Mouse (Mus musculus) small intestine, adult 2 months (tissue): ENCODE measurements around the gene Dclre1c. TPM values are rescaled to one million over a fixed set of nuclear protein-coding genes. Genes with fewer than 3 reads are reported as not detected.
A peak's percentile ranks its signal among the peaks of the same experiment; 100 is the strongest.

Experiments used
- H3K27ac ChIP-seq: fragments of 200-500 bp; 2 replicates; pipeline ENCODE4 v1.5.1; 2012; ENCODE audit warnings: low read depth, low read length, control low read depth, inconsistent platforms; ENCODE audit not compliant: insufficient read depth
- H3K27me3 ChIP-seq: fragments of 200-500 bp; 2 replicates; pipeline ENCODE4 v1.6.1; 2012; ENCODE audit warnings: mild to moderate bottlenecking, moderate library complexity, low read length, inconsistent platforms; ENCODE audit not compliant: control insufficient read depth, insufficient read depth
- H3K36me3 ChIP-seq: fragments of 200-500 bp; 2 replicates; pipeline ENCODE4 v1.6.1; 2012; ENCODE audit warnings: mild to moderate bottlenecking, low read length, control low read depth, inconsistent platforms; ENCODE audit not compliant: control insufficient read depth, insufficient read depth
- H3K4me1 ChIP-seq: fragments of 200-500 bp; 2 replicates; pipeline ENCODE4 v1.6.1; 2012; ENCODE audit warnings: low read length, inconsistent platforms, mixed read lengths; ENCODE audit not compliant: control insufficient read depth, insufficient read depth, insufficient read length
- H3K4me3 ChIP-seq: fragments of 200-500 bp; 2 replicates; pipeline ENCODE4 v1.5.1; 2012; ENCODE audit warnings: low read depth, mild to moderate bottlenecking, control low read depth, inconsistent platforms, low read length, moderate library complexity
- CTCF ChIP-seq: fragments of 200-500 bp; IDR thresholded peaks from 2 replicates; pipeline ENCODE4 v1.5.1; 2012; ENCODE audit warnings: low read depth, mild to moderate bottlenecking, control low read depth, inconsistent platforms, low read length, moderate library complexity, mixed read lengths; ENCODE audit not compliant: insufficient replicate concordance, insufficient read length; ENCODE audit errors: extremely low read depth
- POLR2A ChIP-seq: fragments of 200-500 bp; IDR thresholded peaks from 2 replicates; pipeline ENCODE4 v1.6.1; 2012; ENCODE audit warnings: low read depth, mild to moderate bottlenecking, control low read depth, inconsistent platforms, low read length, moderate library complexity
- WGBS: fragments of 180-500 bp; shearing (Covaris S2); methylation state at CpG from one replicate; pipeline ENCODE4 v1.1.7; 2018; 5-methylcytosine and 5-hydroxymethylcytosine counted together
- polyA plus RNA-seq: library from polyadenylated mRNA; depleted of rRNA; stranded (reverse); fragments of >200 nt; gene quantifications from 2 replicates; pipeline ENCODE4 v1.2.3, GENCODE M21; 2012

Gene Dclre1c
- polyA plus RNA-seq, 1 experiment, result 1.5 TPM

DNA sequence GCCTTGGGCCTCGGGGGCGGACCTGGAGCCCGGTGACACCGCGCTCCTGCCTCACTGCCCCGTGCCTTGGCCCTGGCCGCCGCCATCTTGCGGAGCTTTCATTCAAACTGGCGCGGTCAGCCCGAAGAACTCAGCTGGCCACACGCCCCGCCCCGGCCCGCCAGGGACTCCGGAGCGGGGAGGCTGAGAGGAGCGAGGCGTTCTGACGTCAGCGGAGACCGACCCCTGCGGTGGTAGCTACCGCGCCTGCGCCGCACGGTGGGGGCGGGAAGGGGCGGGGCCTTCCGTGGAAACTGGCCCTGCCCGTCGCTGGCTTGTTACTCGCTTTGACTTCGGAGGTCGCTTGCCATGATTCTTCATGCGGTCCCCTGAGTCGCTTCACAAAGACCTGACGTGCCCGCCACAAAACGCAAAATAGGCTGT, 50.9 kb downstream of the Dclre1c start, which contains the start of gene Suv39h2:
Gene Suv39h2, minus strand, starts transcription at position 171 of the 423 bp plus-strand sequence.
- Histone ChIP-seq H3K4me1 (no peaks in the 10 kb centered on the region; the same call in 1 of the 2 replicates), H3K36me3 (no peaks in the 10 kb centered on the region), H3K27me3 (no peaks in the 10 kb centered on the region), H3K4me3 (peak within 1 kb of the TSS; percentile 86), H3K27ac (peak within 1 kb of the TSS; percentile 28)
- under 1% methylated on average over 42 of the region's 42 CpGs for WGBS
- TF ChIP-seq CTCF (no peak), POLR2A (peak; percentile 50; the same call in 1 of the 2 replicates)

DNA sequence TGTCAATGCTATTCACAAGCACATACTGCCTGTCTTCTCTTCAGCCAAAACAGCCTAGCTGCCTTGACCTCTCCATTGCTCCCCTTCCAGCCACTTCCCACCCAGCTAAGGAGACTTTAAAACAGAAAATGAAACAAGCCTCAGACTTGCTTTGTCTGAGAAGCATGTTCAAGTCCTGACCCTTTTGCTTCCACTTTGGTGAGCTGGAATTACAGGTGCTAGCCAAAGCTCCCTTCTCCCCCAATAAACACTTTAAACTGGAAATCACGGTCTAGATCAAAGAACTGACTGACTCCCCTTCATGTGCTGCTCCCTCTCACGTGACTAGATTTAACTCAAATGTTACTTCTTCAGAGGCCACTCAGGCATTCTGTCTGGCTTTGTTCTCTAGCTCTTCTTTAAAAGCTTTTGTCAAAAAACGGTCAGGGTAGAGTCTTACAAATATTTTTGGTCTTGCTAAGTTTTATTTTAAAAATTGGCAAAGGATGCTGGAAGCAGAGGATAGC, 51.9 kb downstream of the Dclre1c start:
- Histone ChIP-seq H3K27me3 (no peaks in the 10 kb centered on the region), H3K4me3 (no peak overlapping the region), H3K27ac (no peak overlapping the region), H3K36me3 (no peaks in the 10 kb centered on the region), H3K4me1 (no peaks in the 10 kb centered on the region; the same call in 1 of the 2 replicates)
- TF ChIP-seq CTCF, result no peak
- no peak for TF ChIP-seq POLR2A
- 52% methylated on average over 3 of the region's 3 CpGs for WGBS

DNA sequence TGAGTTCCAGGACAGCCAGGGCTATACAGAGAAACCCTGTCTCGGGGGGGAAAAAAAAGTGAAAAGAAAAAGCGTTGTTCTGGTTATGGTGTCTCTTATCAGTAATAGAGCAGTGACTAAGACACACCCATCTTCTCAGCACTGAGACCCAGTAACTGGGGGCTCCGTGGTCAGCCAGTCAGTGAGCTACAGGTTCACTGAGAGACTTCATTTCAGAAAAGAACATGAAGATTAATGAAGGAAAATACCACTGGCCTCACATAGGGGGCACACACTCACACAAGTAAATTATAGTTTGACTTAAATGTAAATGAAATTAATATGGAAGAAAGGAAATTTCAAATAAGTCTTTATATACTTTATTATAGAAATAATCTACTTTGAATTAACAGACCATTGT, 56.3 kb downstream of the Dclre1c start:
- Histone ChIP-seq H3K4me3 (no peak overlapping the region), H3K4me1 (no peaks in the 10 kb centered on the region; the same call in 1 of the 2 replicates), H3K27ac (no peak overlapping the region), H3K36me3 (no peaks in the 10 kb centered on the region), H3K27me3 (no peaks in the 10 kb centered on the region)
- TF ChIP-seq POLR2A, result no peak
- TF ChIP-seq CTCF, result no peak
- WGBS, result 59% methylated on average over 3 of the region's 3 CpGs

DNA sequence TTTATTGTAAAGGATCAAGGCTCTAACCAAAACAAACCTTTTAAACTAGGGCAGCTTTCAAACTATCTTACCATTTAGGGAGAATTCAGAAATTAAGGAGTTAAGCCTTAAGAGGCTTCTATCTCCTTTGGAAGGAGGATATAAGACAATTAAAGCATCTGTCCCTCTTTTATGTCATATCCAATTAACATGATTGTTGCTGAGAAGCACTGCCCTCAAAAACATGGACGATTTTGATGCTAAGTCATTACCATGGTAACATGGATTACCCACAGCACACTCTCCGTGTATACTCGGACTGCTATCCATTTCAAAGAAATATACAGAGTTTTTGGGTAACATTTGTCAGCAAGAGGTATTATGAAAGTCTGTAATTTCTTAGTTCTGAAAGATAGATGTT, 65.9 kb downstream of the Dclre1c start:
- TF ChIP-seq POLR2A, result no peak
- no peak for TF ChIP-seq CTCF
- H3K36me3 ChIP-seq, result peaks cover 44% of the 10 kb centered on the region
- no peaks in the 10 kb centered on the region for H3K27me3 ChIP-seq
- no peak overlapping the region for H3K4me3 ChIP-seq
- WGBS, result 87% methylated on average over 3 of the region's 3 CpGs
- H3K4me1 ChIP-seq, result no peaks in the 10 kb centered on the region
- no peak overlapping the region for H3K27ac ChIP-seq

DNA sequence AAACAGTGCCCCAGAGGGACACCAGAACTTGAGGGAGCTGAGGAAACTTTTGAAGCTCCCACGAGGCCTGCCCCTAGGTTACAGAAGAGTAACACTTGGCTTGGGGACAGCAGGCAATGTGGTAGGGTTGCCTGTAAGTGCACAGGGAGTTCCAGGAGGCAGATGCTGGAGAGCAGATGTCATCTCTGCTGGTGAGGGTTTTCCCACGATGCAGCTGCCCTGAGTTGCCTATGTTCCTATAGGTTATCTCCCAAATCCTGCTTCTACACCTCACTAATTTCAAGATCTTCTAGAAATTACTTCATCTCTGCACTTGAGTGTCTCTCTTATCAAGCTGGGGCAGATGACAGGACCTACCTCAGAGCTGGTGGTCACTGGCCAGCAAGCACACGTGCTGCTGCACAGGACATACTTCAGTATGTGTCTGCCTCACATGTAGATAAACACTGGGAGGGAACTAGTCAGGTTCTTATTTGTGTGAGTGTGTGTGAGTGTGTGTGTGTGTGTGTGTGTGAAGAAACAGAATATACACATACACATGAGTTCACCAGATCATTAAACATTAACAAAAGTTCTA, 70.0 kb downstream of the Dclre1c start:
- Histone ChIP-seq H3K27me3 (no peaks in the 10 kb centered on the region), H3K4me1 (no peaks in the 10 kb centered on the region), H3K36me3 (peaks cover 66% of the 10 kb centered on the region), H3K27ac (no peak overlapping the region), H3K4me3 (no peak overlapping the region)
- 72% methylated on average over 3 of the region's 3 CpGs for WGBS
- TF ChIP-seq CTCF, result no peak
- no peak for TF ChIP-seq POLR2A

DNA sequence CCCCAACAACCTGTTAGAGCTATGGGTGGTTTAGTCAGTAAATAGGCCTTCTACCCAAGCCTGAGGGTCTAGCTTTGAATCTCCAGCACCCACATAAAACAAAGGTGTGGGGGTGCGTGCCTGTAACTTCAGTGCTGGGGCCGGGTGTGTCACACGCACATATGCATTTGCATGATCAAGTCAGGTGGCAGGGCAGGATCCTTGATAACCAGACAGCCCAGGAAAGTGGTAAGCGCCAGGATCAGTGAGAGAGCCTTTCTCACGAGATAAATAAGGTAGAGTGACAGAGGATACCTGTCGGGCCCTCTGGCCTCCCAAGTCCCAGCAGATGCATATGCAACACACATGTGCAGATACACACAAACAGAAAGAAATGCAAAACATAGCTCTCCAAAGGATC, 75.6 kb downstream of the Dclre1c start:
- Histone ChIP-seq H3K27me3 (no peaks in the 10 kb centered on the region), H3K4me1 (no peaks in the 10 kb centered on the region), H3K4me3 (no peak overlapping the region), H3K36me3 (peaks cover 48% of the 10 kb centered on the region), H3K27ac (no peak overlapping the region)
- TF ChIP-seq POLR2A, result no peak
- no peak for TF ChIP-seq CTCF
- WGBS, result 88% methylated on average over 6 of the region's 6 CpGs

DNA sequence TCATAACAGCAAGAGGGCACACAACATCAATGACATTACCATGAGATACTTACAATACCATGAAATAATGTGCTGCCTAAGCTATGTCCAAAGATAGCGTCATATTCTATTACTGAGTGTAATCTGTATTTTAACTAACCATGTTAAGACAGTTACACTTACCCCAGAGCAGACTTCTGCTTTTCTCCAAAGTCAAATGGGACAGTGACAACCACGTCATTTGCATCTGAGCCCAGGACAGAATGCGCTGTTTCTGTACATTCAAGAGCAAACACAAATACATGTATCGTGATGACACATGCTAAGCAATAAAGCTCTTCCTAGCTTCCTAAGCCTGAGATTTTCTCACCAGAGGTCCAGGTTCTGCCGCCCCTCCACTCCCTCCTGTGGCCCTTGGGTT, 77.0 kb downstream of the Dclre1c start:
- WGBS, result 92% methylated on average over 5 of the region's 5 CpGs
- Histone ChIP-seq H3K27me3 (no peaks in the 10 kb centered on the region), H3K4me3 (no peak overlapping the region), H3K27ac (no peak overlapping the region), H3K36me3 (peaks cover 45% of the 10 kb centered on the region), H3K4me1 (no peaks in the 10 kb centered on the region)
- no peak for TF ChIP-seq CTCF
- no peak for TF ChIP-seq POLR2A
